Mouse (Mus musculus): ENCODE data around the gene Ntn5. TPM values are rescaled to one million over a fixed set of nuclear protein-coding genes. Genes with fewer than 3 reads are reported as not detected.

Ntn5 gene
- polyA plus RNA-seq, 1 experiment: 4.2 TPM

- peaks cover under 1% of the 10 kb centered on the region; the same call in 1 of the 2 replicates for H3K36me3 ChIP-seq (ENCODE audit: control insufficient read depth, insufficient read depth, low read length)
- peaks cover 44% of the 10 kb centered on the region for H3K4me1 ChIP-seq (replicated peaks; ENCODE audit: control insufficient read depth, insufficient read depth, low read length)
- H3K27me3 ChIP-seq (ENCODE audit: control insufficient read depth, insufficient read depth, low read length): peaks cover 2% of the 10 kb centered on the region; the same call in 1 of the 2 replicates
- WGBS: under 1% methylated on average over 21 of the region's 21 CpGs
- DNase-seq: peak; percentile 49
- peak overlapping the region; percentile 53 for H3K4me3 ChIP-seq (ENCODE audit: control insufficient read depth, insufficient read depth, low read length)
- TF ChIP-seq CTCF (IDR thresholded peaks at IDR 0.05; ENCODE audit: borderline replicate concordance, control insufficient read depth, extremely low read depth, insufficient read depth, low read length, poor library complexity): 0 out of 2 replicates have a peak, but pooled peaks have one; percentile 35
- TF ChIP-seq POLR2A (IDR thresholded peaks at IDR 0.05; ENCODE audit: control insufficient read depth, extremely low read depth, insufficient read depth, low read length, poor library complexity): no peak
- peak overlapping the region; percentile 57 for H3K27ac ChIP-seq (ENCODE audit: control insufficient read depth, insufficient read depth, low read length)
Observed at GRCm38 (mm10) chr7:45705443-45705864, 21.6 kb downstream of the Ntn5 start.

- Histone ChIP-seq H3K27me3 (ENCODE audit: control insufficient read depth, insufficient read depth, low read length) (no peaks in the 10 kb centered on the region), H3K4me1 (replicated peaks; ENCODE audit: control insufficient read depth, insufficient read depth, low read length) (peaks cover 42% of the 10 kb centered on the region), H3K4me3 (ENCODE audit: control insufficient read depth, insufficient read depth, low read length) (peak overlapping the region; percentile 53), H3K27ac (ENCODE audit: control insufficient read depth, insufficient read depth, low read length) (peak overlapping the region; percentile 57), H3K36me3 (ENCODE audit: control insufficient read depth, insufficient read depth, low read length) (peaks cover 5% of the 10 kb centered on the region)
- 2% methylated on average over 7 of the region's 7 CpGs for WGBS
- DNase-seq: peak; percentile 54
- TF ChIP-seq POLR2A (IDR thresholded peaks at IDR 0.05; ENCODE audit: control insufficient read depth, extremely low read depth, insufficient read depth, low read length, poor library complexity) (no peak), CTCF (IDR thresholded peaks at IDR 0.05; ENCODE audit: borderline replicate concordance, control insufficient read depth, extremely low read depth, insufficient read depth, low read length, poor library complexity) (no peak)
Observed at GRCm38 (mm10) chr7:45705873-45706281, 22.1 kb downstream of the Ntn5 start.

- WGBS: under 1% methylated on average over 45 of the region's 45 CpGs
- TF ChIP-seq CTCF (IDR thresholded peaks at IDR 0.05; ENCODE audit: borderline replicate concordance, control insufficient read depth, extremely low read depth, insufficient read depth, low read length, poor library complexity): 0 out of 2 replicates have a peak, but pooled peaks have one; percentile 36
- peak; percentile 82 for TF ChIP-seq POLR2A (IDR thresholded peaks at IDR 0.05; ENCODE audit: control insufficient read depth, extremely low read depth, insufficient read depth, low read length, poor library complexity)
- H3K4me3 ChIP-seq (ENCODE audit: control insufficient read depth, insufficient read depth, low read length): peak overlapping the region; percentile 53
- H3K27ac ChIP-seq (ENCODE audit: control insufficient read depth, insufficient read depth, low read length): peak overlapping the region; percentile 67
- H3K4me1 ChIP-seq (replicated peaks; ENCODE audit: control insufficient read depth, insufficient read depth, low read length): peaks cover 42% of the 10 kb centered on the region
- peak; percentile 91 for DNase-seq
- no peaks in the 10 kb centered on the region for H3K27me3 ChIP-seq (ENCODE audit: control insufficient read depth, insufficient read depth, low read length)
- H3K36me3 ChIP-seq (ENCODE audit: control insufficient read depth, insufficient read depth, low read length): peaks cover 8% of the 10 kb centered on the region
Observed at GRCm38 (mm10) chr7:45706721-45707241, 23.0 kb downstream of the Ntn5 start.

- no peaks in the 10 kb centered on the region for H3K27me3 ChIP-seq (ENCODE audit: control insufficient read depth, insufficient read depth, low read length)
- WGBS: 0% methylated on average over 27 of the region's 27 CpGs
- peaks cover 42% of the 10 kb centered on the region for H3K4me1 ChIP-seq (replicated peaks; ENCODE audit: control insufficient read depth, insufficient read depth, low read length)
- H3K4me3 ChIP-seq (ENCODE audit: control insufficient read depth, insufficient read depth, low read length): peak overlapping the region; percentile 21
- peak; percentile 28; the same call in 1 of the 2 replicates for TF ChIP-seq CTCF (IDR thresholded peaks at IDR 0.05; ENCODE audit: borderline replicate concordance, control insufficient read depth, extremely low read depth, insufficient read depth, low read length, poor library complexity)
- 0 out of 2 replicates have a peak, but pooled peaks have one; percentile 38 for TF ChIP-seq POLR2A (IDR thresholded peaks at IDR 0.05; ENCODE audit: control insufficient read depth, extremely low read depth, insufficient read depth, low read length, poor library complexity)
- peak overlapping the region; percentile 67 for H3K27ac ChIP-seq (ENCODE audit: control insufficient read depth, insufficient read depth, low read length)
- DNase-seq: peak; percentile 91
- H3K36me3 ChIP-seq (ENCODE audit: control insufficient read depth, insufficient read depth, low read length): peaks cover 8% of the 10 kb centered on the region
Observed at GRCm38 (mm10) chr7:45707375-45707967, 23.6 kb downstream of the Ntn5 start.

GRCm38 (mm10) chr7:45708221-45708761, 24.5 kb downstream of the Ntn5 start:
- no peak for DNase-seq
- Histone ChIP-seq H3K27me3 (ENCODE audit: control insufficient read depth, insufficient read depth, low read length) (no peaks in the 10 kb centered on the region), H3K4me1 (replicated peaks; ENCODE audit: control insufficient read depth, insufficient read depth, low read length) (peaks cover 42% of the 10 kb centered on the region), H3K27ac (ENCODE audit: control insufficient read depth, insufficient read depth, low read length) (peak overlapping the region; percentile 59), H3K36me3 (ENCODE audit: control insufficient read depth, insufficient read depth, low read length) (peaks cover 8% of the 10 kb centered on the region), H3K4me3 (ENCODE audit: control insufficient read depth, insufficient read depth, low read length) (peak overlapping the region; percentile 7; the same call in 1 of the 2 replicates)
- 26% methylated on average over 13 of the region's 13 CpGs for WGBS
- TF ChIP-seq POLR2A (IDR thresholded peaks at IDR 0.05; ENCODE audit: control insufficient read depth, extremely low read depth, insufficient read depth, low read length, poor library complexity) (no peak), CTCF (IDR thresholded peaks at IDR 0.05; ENCODE audit: borderline replicate concordance, control insufficient read depth, extremely low read depth, insufficient read depth, low read length, poor library complexity) (0 out of 2 replicates have a peak, but pooled peaks have one; percentile 7)

GRCm38 (mm10) chr7:45709036-45709435, 25.2 kb downstream of the Ntn5 start:
- no peak overlapping the region for H3K27ac ChIP-seq (ENCODE audit: control insufficient read depth, insufficient read depth, low read length)
- 90% methylated on average over 6 of the region's 6 CpGs for WGBS
- H3K36me3 ChIP-seq (ENCODE audit: control insufficient read depth, insufficient read depth, low read length): peaks cover 8% of the 10 kb centered on the region
- TF ChIP-seq POLR2A (IDR thresholded peaks at IDR 0.05; ENCODE audit: control insufficient read depth, extremely low read depth, insufficient read depth, low read length, poor library complexity) (no peak), CTCF (IDR thresholded peaks at IDR 0.05; ENCODE audit: borderline replicate concordance, control insufficient read depth, extremely low read depth, insufficient read depth, low read length, poor library complexity) (no peak)
- no peak overlapping the region for H3K4me3 ChIP-seq (ENCODE audit: control insufficient read depth, insufficient read depth, low read length)
- peaks cover 38% of the 10 kb centered on the region for H3K4me1 ChIP-seq (replicated peaks; ENCODE audit: control insufficient read depth, insufficient read depth, low read length)
- H3K27me3 ChIP-seq (ENCODE audit: control insufficient read depth, insufficient read depth, low read length): no peaks in the 10 kb centered on the region
- DNase-seq: no peak
